Mouse (Mus musculus) neutrophil, adult 5-6 weeks (primary cell): ENCODE results near the gene Erc2. TPM values are rescaled to one million over a fixed set of nuclear protein-coding genes. Genes with fewer than 3 reads are reported as not detected.

ENCODE experiments used
- ATAC-seq: fragments of 151-379, 151-347 bp; 2 replicates; pipeline ENCODE4 v1.8.0; 2017; ENCODE audit warnings: mild to moderate bottlenecking, moderate TSS enrichment; ENCODE audit not compliant: insufficient number of reproducible peaks, poor library complexity, low FRiP score, severe bottlenecking; ENCODE audit errors: extremely low read depth
- total RNA-seq: library from RNA; stranded (forward); fragments of 200-1000 nt; gene quantifications from 2 replicates; pipeline ENCODE4 v1.2.3, GENCODE M21; 2017

Gene Erc2
- total RNA-seq, 1 experiment from 2014 or later, result not detected

- ATAC-seq, result no peak
Measured at GRCm38 (mm10) chr14:28093214-28093613, 471.0 kb downstream of the Erc2 start.

GRCm38 (mm10) chr14:28093913-28094312 lies 471.7 kb downstream of the Erc2 start:
- no peak for ATAC-seq

GRCm38 (mm10) chr14:28099084-28099483 lies 476.9 kb downstream of the Erc2 start:
- no peak for ATAC-seq

- no peak for ATAC-seq
Measured at GRCm38 (mm10) chr14:28113121-28113520, 490.9 kb downstream of the Erc2 start.

GRCm38 (mm10) chr14:28120851-28121250 lies 498.6 kb downstream of the Erc2 start:
- ATAC-seq, result no peak

- ATAC-seq, result no peak
Measured at GRCm38 (mm10) chr14:28126842-28127241, 504.6 kb downstream of the Erc2 start.

- no peak for ATAC-seq
Measured at GRCm38 (mm10) chr14:28128999-28129398, 506.8 kb downstream of the Erc2 start.

GRCm38 (mm10) chr14:28143998-28144397 lies 521.8 kb downstream of the Erc2 start:
- ATAC-seq, result no peak

GRCm38 (mm10) chr14:28147201-28147600 lies 525.0 kb downstream of the Erc2 start:
- no peak for ATAC-seq

- no peak for ATAC-seq
Measured at GRCm38 (mm10) chr14:28150942-28151341, 528.7 kb downstream of the Erc2 start.

- ATAC-seq, result no peak
Measured at GRCm38 (mm10) chr14:28155706-28156105, 533.5 kb downstream of the Erc2 start.

GRCm38 (mm10) chr14:28160852-28161251 lies 538.6 kb downstream of the Erc2 start:
- ATAC-seq, result no peak

GRCm38 (mm10) chr14:28164642-28165408 lies 542.6 kb downstream of the Erc2 start:
- no peak for ATAC-seq

- ATAC-seq, result no peak
Measured at GRCm38 (mm10) chr14:28165621-28166211, 543.5 kb downstream of the Erc2 start.

- ATAC-seq, result no peak
Measured at GRCm38 (mm10) chr14:28170711-28171110, 548.5 kb downstream of the Erc2 start.

- no peak for ATAC-seq
Measured at GRCm38 (mm10) chr14:28171364-28171763, 549.1 kb downstream of the Erc2 start.

- ATAC-seq, result no peak
Measured at GRCm38 (mm10) chr14:28173736-28174135, 551.5 kb downstream of the Erc2 start.

- no peak for ATAC-seq
Measured at GRCm38 (mm10) chr14:28181070-28181825, 559.0 kb downstream of the Erc2 start.

- no peak for ATAC-seq
Measured at GRCm38 (mm10) chr14:28192711-28193364, 570.6 kb downstream of the Erc2 start.
